Comparison of ENCODE assay signal across 10 mouse cellular contexts in genomic region chrX:59566017-59566679, GRCm38 (mm10). TPM values are rescaled to one million over a fixed set of nuclear protein-coding genes. Genes with fewer than 3 reads are reported as not detected.
DNase-seq lines count a peak whose midpoint lies in the region; ATAC-seq and TF ChIP-seq lines count a peak whose summit lies in the region.
"Had no signal": no experiment of that assay in that cellular context is flagged by ENCODE, and none has a peak within 500 bp of the region (broad histone marks: within the 10 kb centered on the region; RNA-seq: fewer than 3 reads in every experiment).

No protein-coding gene starts in this region.

- H3K4me1 ChIP-seq in cortical plate, adult 2 months (ENCODE audit: control insufficient read depth, insufficient read depth, low read length), result peaks cover 1% of the 10 kb centered on the region; the same call in 1 of the 2 replicates
- H3K4me1 ChIP-seq in heart, postnatal 0 days (ENCODE audit: control insufficient read depth, insufficient read depth), result no peaks in the 10 kb centered on the region
- H3K4me1 ChIP-seq in stomach, embryonic 15.5 days, result no peaks in the 10 kb centered on the region

- peak; percentile 2 to 33 for DNase-seq in adrenal gland, adult (ENCODE audit: inconsistent age in 2 of 2, low spot score in 1 of 2)
- DNase-seq in adrenal gland, postnatal 14 days, result no peak
- peak; percentile 32 for DNase-seq in A20 (ENCODE audit: low read depth, low spot score)
- no peak for DNase-seq in heart, postnatal 0 days (ENCODE audit: low spot score)
- no peak for DNase-seq in urinary bladder, adult 18-20 months (ENCODE audit: low spot score in 2 of 2)

- no peak for TF ChIP-seq CTCF in cortical plate, adult 2 months (IDR thresholded peaks at IDR 0.05; ENCODE audit: extremely low read depth, insufficient read depth, low read length)
- TF ChIP-seq CTCF in heart, postnatal 0 days (IDR thresholded peaks at IDR 0.05; ENCODE audit: low read depth), result no peak

- no peaks in the 10 kb centered on the region for H3K9me3 ChIP-seq in heart, postnatal 0 days (replicated peaks; ENCODE audit: control insufficient read depth, low read length)
- no peaks in the 10 kb centered on the region for H3K9me3 ChIP-seq in stomach, embryonic 15.5 days

- H3K36me3 ChIP-seq in heart, postnatal 0 days (replicated peaks; ENCODE audit: control insufficient read depth, insufficient read depth, low read length), result no peaks in the 10 kb centered on the region
- H3K36me3 ChIP-seq in stomach, embryonic 15.5 days, result no peaks in the 10 kb centered on the region

- peaks cover 5% of the 10 kb centered on the region; the same call in 1 of the 2 replicates for H3K27me3 ChIP-seq in heart, postnatal 0 days (ENCODE audit: control insufficient read depth, insufficient read depth, low read length)
- no peaks in the 10 kb centered on the region for H3K27me3 ChIP-seq in stomach, embryonic 15.5 days (replicated peaks)

- H3K9ac ChIP-seq in heart, postnatal 0 days (replicated peaks; ENCODE audit: low read depth, low read length), result no peak overlapping the region; the same call in 1 of the 2 replicates
- no peak overlapping the region for H3K9ac ChIP-seq in stomach, embryonic 15.5 days

- WGBS in heart, postnatal 0 days, result 22% methylated on average over 18 of the region's 18 CpGs
- WGBS in stomach, embryonic 15.5 days, result 31% methylated on average over 18 of the region's 18 CpGs

- H3K4me3 ChIP-seq in cortical plate, adult 2 months (ENCODE audit: insufficient read depth, low read length), result peak overlapping the region; percentile 57
- peak overlapping the region; percentile 61 for H3K4me3 ChIP-seq in heart, postnatal 0 days (ENCODE audit: low read depth, low read length)
- peak overlapping the region; percentile 47; the same call in 1 of the 2 replicates for H3K4me3 ChIP-seq in stomach, embryonic 15.5 days (replicated peaks)
- H3K4me3 ChIP-seq: erythroblast, embryonic 14.5 days; myocyte had no signal

- no peak overlapping the region for H3K27ac ChIP-seq in cortical plate, adult 2 months (ENCODE audit: insufficient read depth, low read length)
- H3K27ac ChIP-seq in heart, postnatal 0 days (ENCODE audit: low read depth), result no peak overlapping the region
- no peak overlapping the region for H3K27ac ChIP-seq in stomach, embryonic 15.5 days

- peak; percentile 36; the same call in 1 of the 2 replicates for ATAC-seq in heart, postnatal 0 days (ENCODE audit: insufficient read depth, low read depth)
- 0 out of 2 replicates have a peak, but pooled peaks have one; percentile 17 for ATAC-seq in megakaryocyte, adult 5-6 weeks (ENCODE audit: poor library complexity, severe bottlenecking)
- no peak for ATAC-seq in stomach, embryonic 15.5 days (ENCODE audit: insufficient read depth, low FRiP score, low read depth)

- TF ChIP-seq EP300 in heart, postnatal 0 days (IDR thresholded peaks at IDR 0.05; ENCODE audit: low read depth), result no peak

- peak overlapping the region; percentile 69 for H3K4me2 ChIP-seq in heart, postnatal 0 days (ENCODE audit: low read depth, low read length)
- H3K4me2 ChIP-seq in stomach, embryonic 15.5 days, result peak overlapping the region; percentile 77

- TF ChIP-seq POLR2A in cortical plate, adult 2 months (IDR thresholded peaks at IDR 0.05; ENCODE audit: extremely low read depth, insufficient read depth, low read length), result no peak

RNA-seq across cellular contexts. Expression of gene Fgf13, which starts 1.7 kb away (rescaled TPM):
- total RNA-seq in adrenal gland, postnatal 14 days (2021), result 0.82 and 1.1 TPM in 2 replicates
- 104 and 105 TPM in 2 replicates for polyA plus RNA-seq in cortical plate, adult 2 months (2012; rRNA removed)
- 35.5 and 43.9 TPM in 2 replicates for total RNA-seq in heart, postnatal 0 days (2014; rRNA removed; ENCODE audit: low replicate concordance)
- 85.0 and 88.7 TPM in 2 replicates for polyA plus RNA-seq in heart, postnatal 0 days (2015; fragmentation: Nextera tagmentation; extraction: Ambion mirVana)
- total RNA-seq in megakaryocyte, adult 5-6 weeks (2015), result 0.31 and 0.34 TPM in 2 replicates
- total RNA-seq in megakaryocyte, adult 5-6 weeks (2017), result 1.4 and 2.1 TPM in 2 replicates
- polyA plus RNA-seq in stomach, embryonic 15.5 days (2015; fragmentation: Nextera tagmentation; extraction: Ambion mirVana), result 28.4 and 31.7 TPM in 2 replicates

Comparison
In these comparisons a context has a peak if more than half of its experiments do, and no peak if none do; other contexts are left out.
1. DNase-seq: peak in adrenal gland, adult (2 of 2) and A20 (single experiment); none in adrenal gland, postnatal 14 days (single experiment), heart, postnatal 0 days (single experiment) and urinary bladder, adult 18-20 months (0 of 2).
2. RNA of gene Fgf13, which starts 1.7 kb away (total RNA-seq): 35.5 to 43.9 TPM in heart, postnatal 0 days; 0.31 to 2.1 TPM in megakaryocyte, adult 5-6 weeks and 0.82 to 1.1 TPM in adrenal gland, postnatal 14 days; every median in the first group is over 10 times any median in the second.
3. Peak in every context shown above with its lines, with median percentiles within 50 percentile points of each other: H3K4me3 ChIP-seq.